Comparison of ENCODE assay signal across 8 mouse cellular contexts in the genomic region with DNA sequence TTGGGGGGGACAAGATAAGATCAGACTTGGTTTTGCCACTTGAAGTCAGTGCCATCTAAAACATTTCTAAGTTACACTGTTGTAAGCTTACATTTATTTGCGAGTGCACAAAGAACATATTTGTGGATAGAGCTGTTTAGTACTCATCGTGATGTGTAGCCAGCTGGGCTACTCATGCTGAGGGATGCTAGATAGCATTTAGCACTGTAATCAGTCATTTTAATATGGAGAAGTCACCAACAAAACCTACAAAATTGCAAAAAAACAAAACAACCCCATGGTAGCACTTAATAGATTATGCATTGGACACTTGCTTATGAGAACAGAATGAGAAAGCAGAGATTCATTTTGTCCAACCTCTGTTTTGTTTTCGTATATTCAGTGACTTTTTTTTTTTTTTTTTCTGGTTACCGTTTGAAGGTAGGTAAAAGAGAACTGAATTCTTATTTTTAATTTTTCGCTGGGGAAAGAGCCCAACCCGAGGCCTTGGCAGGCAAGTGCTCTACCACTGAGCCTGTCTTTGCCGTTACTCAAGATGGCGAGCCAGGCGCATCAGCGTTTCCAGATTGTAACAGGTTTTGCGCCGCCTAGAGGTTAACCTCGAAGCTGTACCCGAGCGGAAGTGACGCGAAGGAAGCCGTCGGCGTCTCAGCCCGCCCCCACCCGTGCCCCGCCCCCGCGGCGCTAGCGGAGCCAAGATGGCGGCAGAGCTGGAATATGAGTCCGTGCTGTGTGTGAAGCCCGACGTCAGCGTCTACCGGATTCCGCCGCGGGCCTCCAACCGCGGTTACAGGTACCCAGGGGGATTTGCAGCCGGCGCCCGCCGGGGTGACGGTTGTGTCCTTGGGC. TPM values are rescaled to one million over a fixed set of nuclear protein-coding genes. Genes with fewer than 3 reads are reported as not detected.
DNase-seq lines count a peak whose midpoint lies in the region; ATAC-seq and TF ChIP-seq lines count a peak whose summit lies in the region.

A gene (plus strand): TSS at position 604 of the 849 bp plus-strand sequence.

- ATAC-seq in heart, embryonic 15.5 days (replicated peaks; ENCODE audit: insufficient number of reproducible peaks, insufficient read depth, low FRiP score, low read depth) = peak; percentile 95
- ATAC-seq in liver, embryonic 14.5 days (ENCODE audit: insufficient read depth) = peak; percentile 97
- peak; percentile 97 for ATAC-seq in neural tube, embryonic 11.5 days (ENCODE audit: insufficient read depth, low FRiP score, low TSS enrichment)
- peak; percentile 98 for ATAC-seq in stomach, postnatal 0 days (ENCODE audit: low FRiP score, low TSS enrichment)

- TF ChIP-seq CTCF in liver, embryonic 14.5 days (IDR thresholded peaks at IDR 0.05; ENCODE audit: low read depth) = peak; percentile 93
- peak; percentile 87 for TF ChIP-seq CTCF in stomach, postnatal 0 days (IDR thresholded peaks at IDR 0.05; ENCODE audit: low read depth)

- 7% methylated on average over 43 of the region's 43 CpGs for WGBS in forebrain, embryonic 10.5 days
- 7% methylated on average over 43 of the region's 43 CpGs for whole genome bisulfite sequencing in heart, embryonic 15.5 days
- WGBS in liver, embryonic 14.5 days (ENCODE audit: insufficient replicate concordance) = 6% methylated on average over 43 of the region's 43 CpGs
- WGBS in neural tube, embryonic 11.5 days = 9% methylated on average over 43 of the region's 43 CpGs
- 6% methylated on average over 42 of the region's 43 CpGs for WGBS in stomach, postnatal 0 days

- peak; percentile 34; the same call in 1 of the 2 replicates for TF ChIP-seq EP300 in liver, embryonic 14.5 days (IDR thresholded peaks at IDR 0.05; ENCODE audit: low read depth)
- TF ChIP-seq EP300 in stomach, postnatal 0 days (optimal IDR thresholded peaks at IDR 0.05) = peak; percentile 50

- H3K4me3 ChIP-seq in forebrain, embryonic 10.5 days = peak within 1 kb of the TSS; percentile 88
- H3K4me3 ChIP-seq in heart, embryonic 15.5 days = peak within 1 kb of the TSS; percentile 97
- H3K4me3 ChIP-seq in liver, embryonic 14.5 days (ENCODE audit: insufficient read depth in 1 of 2, low read depth in 2 of 2, low read length in 2 of 2) = peak within 1 kb of the TSS; percentile 79 to 98
- peak within 1 kb of the TSS; percentile 89 for H3K4me3 ChIP-seq in neural tube, embryonic 11.5 days (ENCODE audit: low read depth, low read length)
- peak within 1 kb of the TSS; percentile 96 for H3K4me3 ChIP-seq in stomach, postnatal 0 days (ENCODE audit: low read depth, low read length)

- H3K9me3 ChIP-seq in forebrain, embryonic 10.5 days = no peaks in the 10 kb centered on the region
- no peaks in the 10 kb centered on the region for H3K9me3 ChIP-seq in heart, embryonic 15.5 days (replicated peaks)
- no peaks in the 10 kb centered on the region for H3K9me3 ChIP-seq in liver, embryonic 14.5 days (ENCODE audit: control insufficient read depth, low read length)
- no peaks in the 10 kb centered on the region for H3K9me3 ChIP-seq in neural tube, embryonic 11.5 days (ENCODE audit: control insufficient read depth, low read length)
- no peaks in the 10 kb centered on the region for H3K9me3 ChIP-seq in stomach, postnatal 0 days (ENCODE audit: control insufficient read depth, low read length)

- peak within 1 kb of the TSS; percentile 64 for H3K4me2 ChIP-seq in heart, embryonic 15.5 days
- H3K4me2 ChIP-seq in liver, embryonic 14.5 days (ENCODE audit: low read depth) = peak within 1 kb of the TSS; percentile 78
- peak within 1 kb of the TSS; percentile 55 for H3K4me2 ChIP-seq in neural tube, embryonic 11.5 days (ENCODE audit: low read depth)
- H3K4me2 ChIP-seq in stomach, postnatal 0 days (replicated peaks; ENCODE audit: low read depth) = peak within 1 kb of the TSS; percentile 66

- H3K4me1 ChIP-seq in forebrain, embryonic 10.5 days = peaks cover 12% of the 10 kb centered on the region
- H3K4me1 ChIP-seq in heart, embryonic 15.5 days (replicated peaks) = peaks cover 13% of the 10 kb centered on the region
- peaks cover 9 to 13% of the 10 kb centered on the region in 2 experiments for H3K4me1 ChIP-seq in liver, embryonic 14.5 days (replicated peaks; ENCODE audit: control insufficient read depth in 2 of 2, insufficient read depth in 2 of 2, low read length in 1 of 2)
- H3K4me1 ChIP-seq in neural tube, embryonic 11.5 days (ENCODE audit: control insufficient read depth, insufficient read depth, low read length) = peaks cover 5% of the 10 kb centered on the region; the same call in 1 of the 2 replicates
- H3K4me1 ChIP-seq in stomach, postnatal 0 days (replicated peaks; ENCODE audit: control insufficient read depth, insufficient read depth) = no peaks in the 10 kb centered on the region

- DNase-seq in CD8-positive naive resting alpha-beta T cell, adult 2 months (ENCODE audit: low read depth in 2 of 2, low spot score in 2 of 2) = peak; percentile 95 to 98
- peak; percentile 94 for DNase-seq in c-Kit-positive CD71-negative TER-119-negative erythroid progenitor cells, embryonic 14.5 days (ENCODE audit: low read depth)
- DNase-seq in forebrain, embryonic 10.5 days (ENCODE audit: extremely low spot score, low spot score) = peak; percentile 96
- DNase-seq in kidney, postnatal 25 days = peak; percentile 96 to 99
- DNase-seq in liver, embryonic 14.5 days (ENCODE audit: low read depth in 3 of 3, low spot score in 3 of 3) = peak; percentile 90 to 92 (median 91)
- DNase-seq in neural tube, embryonic 11.5 days (ENCODE audit: low spot score) = peak; percentile 96
- DNase-seq in stomach, postnatal 0 days (ENCODE audit: low spot score) = peak; percentile 97

- peak within 1 kb of the TSS; percentile 93 for H3K27ac ChIP-seq in forebrain, embryonic 10.5 days
- H3K27ac ChIP-seq in heart, embryonic 15.5 days = peak within 1 kb of the TSS; percentile 94
- H3K27ac ChIP-seq in liver, embryonic 14.5 days = peak within 1 kb of the TSS; percentile 40
- peak within 1 kb of the TSS; percentile 73 for H3K27ac ChIP-seq in neural tube, embryonic 11.5 days (ENCODE audit: low read depth, low read length)
- peak within 1 kb of the TSS; percentile 92 for H3K27ac ChIP-seq in stomach, postnatal 0 days (replicated peaks)

- peak within 1 kb of the TSS; percentile 97 for H3K9ac ChIP-seq in heart, embryonic 15.5 days
- H3K9ac ChIP-seq in liver, embryonic 14.5 days (replicated peaks) = peak within 1 kb of the TSS; percentile 73
- H3K9ac ChIP-seq in neural tube, embryonic 11.5 days (ENCODE audit: low read length) = peak within 1 kb of the TSS; percentile 82
- H3K9ac ChIP-seq in stomach, postnatal 0 days (ENCODE audit: low read length) = peak within 1 kb of the TSS; percentile 92

- 0 out of 2 replicates have a peak, but pooled peaks cover 3% of the 10 kb centered on the region for H3K27me3 ChIP-seq in forebrain, embryonic 10.5 days (ENCODE audit: poor library complexity, severe bottlenecking)
- no peaks in the 10 kb centered on the region for H3K27me3 ChIP-seq in heart, embryonic 15.5 days
- no peaks in the 10 kb centered on the region for H3K27me3 ChIP-seq in liver, embryonic 14.5 days (ENCODE audit: control insufficient read depth, insufficient read depth, low read length)
- no peaks in the 10 kb centered on the region for H3K27me3 ChIP-seq in neural tube, embryonic 11.5 days (ENCODE audit: control insufficient read depth, insufficient read depth, low read length)
- H3K27me3 ChIP-seq in stomach, postnatal 0 days (ENCODE audit: control insufficient read depth, insufficient read depth, low read length) = no peaks in the 10 kb centered on the region

- H3K36me3 ChIP-seq in forebrain, embryonic 10.5 days (replicated peaks) = peaks cover 26% of the 10 kb centered on the region
- peaks cover 6% of the 10 kb centered on the region; the same call in 1 of the 2 replicates for H3K36me3 ChIP-seq in heart, embryonic 15.5 days
- H3K36me3 ChIP-seq in liver, embryonic 14.5 days (replicated peaks; ENCODE audit: control insufficient read depth, insufficient read depth, low read depth) = no peaks in the 10 kb centered on the region; the same call in none of the 2 replicates
- H3K36me3 ChIP-seq in neural tube, embryonic 11.5 days (ENCODE audit: control insufficient read depth, insufficient read depth, low read length) = no peaks in the 10 kb centered on the region; the same call in 1 of the 2 replicates
- 0 out of 2 replicates have a peak, but pooled peaks cover 2% of the 10 kb centered on the region for H3K36me3 ChIP-seq in stomach, postnatal 0 days (ENCODE audit: control insufficient read depth, insufficient read depth, low read length)

RNA-seq across cellular contexts. Expression of the gene that starts here (rescaled TPM):
- 51.1 and 52.6 TPM in 2 replicates for polyA plus RNA-seq in forebrain, embryonic 10.5 days (2016; fragmentation: Nextera tagmentation; extraction: Ambion mirVana)
- polyA plus RNA-seq in heart, embryonic 15.5 days (2015; fragmentation: Nextera tagmentation; extraction: Ambion mirVana) = 48.3 and 49.5 TPM in 2 replicates
- polyA plus RNA-seq in liver, embryonic 14.5 days (2012; rRNA removed) = 13.6 and 13.8 TPM in 2 replicates
- polyA plus RNA-seq in liver, embryonic 14.5 days (2014; fragmentation: Nextera tagmentation; extraction: Ambion mirVana) = 17.9 and 20.1 TPM in 2 replicates
- 76.4 and 80.7 TPM in 2 replicates for polyA plus RNA-seq in neural tube, embryonic 11.5 days (2014; fragmentation: Nextera tagmentation; extraction: Ambion mirVana)
- 29.1 and 29.8 TPM in 2 replicates for polyA plus RNA-seq in stomach, postnatal 0 days (2015; fragmentation: Nextera tagmentation; extraction: Ambion mirVana)

Comparison
In these comparisons a context has a peak if more than half of its experiments do, and no peak if none do; other contexts are left out.
1. Peak in every context shown above with its lines: DNase-seq, ATAC-seq, H3K4me3 ChIP-seq and H3K27ac ChIP-seq.
2. H3K27ac ChIP-seq: peak in every context shown above with its lines; median percentile 94 in heart, embryonic 15.5 days; 93 in forebrain, embryonic 10.5 days; 92 in stomach, postnatal 0 days; 73 in neural tube, embryonic 11.5 days; 40 in liver, embryonic 14.5 days.